Mouse (Mus musculus) hindbrain, embryonic 15.5 days (tissue): Measurements from ENCODE around the gene Kif19a. TPM values are rescaled to one million over a fixed set of nuclear protein-coding genes. Genes with fewer than 3 reads are reported as not detected.

Source experiments
- ATAC-seq: fragments of 200-750 bp; cut with Nextera tagmentation; 2 replicates; pipeline ENCODE4 v1.8.0; 2017; ENCODE audit warnings: low read depth, moderate number of reproducible peaks, moderate TSS enrichment; ENCODE audit not compliant: low FRiP score
- H3K27ac ChIP-seq: fragments of 300-500 bp; sonication (generic); replicated peaks from 2 replicates; pipeline ENCODE4 v1.5.1; 2015; ENCODE audit warnings: mild to moderate bottlenecking, inconsistent platforms
- H3K27me3 ChIP-seq: fragments of 300-500 bp; sonication (generic); 2 replicates; pipeline ENCODE4 v1.6.1; 2015; ENCODE audit warnings: control low read depth, inconsistent platforms
- H3K36me3 ChIP-seq: fragments of 300-500 bp; sonication (generic); 2 replicates; pipeline ENCODE4 v1.6.1; 2015; ENCODE audit warnings: control low read depth, inconsistent platforms
- H3K4me1 ChIP-seq: fragments of 300-500 bp; sonication (generic); replicated peaks from 2 replicates; pipeline ENCODE4 v1.6.1; 2015; ENCODE audit warnings: control low read depth, inconsistent platforms
- H3K4me2 ChIP-seq: fragments of 300-500 bp; sonication (generic); 2 replicates; pipeline ENCODE4 v1.6.1; 2015; ENCODE audit warnings: moderate library complexity, mild to moderate bottlenecking, inconsistent platforms
- H3K4me3 ChIP-seq: fragments of 300-500 bp; sonication (generic); 2 replicates; pipeline ENCODE4 v1.5.1; 2015; ENCODE audit warnings: mild to moderate bottlenecking, inconsistent platforms
- H3K9ac ChIP-seq: fragments of 300-500 bp; sonication (generic); 2 replicates; pipeline ENCODE4 v1.6.1; 2015; ENCODE audit warnings: inconsistent platforms
- H3K9me3 ChIP-seq: fragments of 300-500 bp; sonication (generic); 2 replicates; pipeline ENCODE4 v1.6.1; 2016; ENCODE audit warnings: control low read depth, inconsistent platforms
- WGBS: fragments of 180-500 bp; shearing (Covaris S2); methylation state at CpG from one replicate; pipeline ENCODE4 v1.1.7; 2015; 5-methylcytosine and 5-hydroxymethylcytosine counted together
- polyA plus RNA-seq: library from polyadenylated mRNA; unstranded; fragments of >200 nt; fragmentation: Nextera tagmentation; extraction: Ambion mirVana; gene quantifications from 2 replicates; pipeline ENCODE4 v1.2.1, GENCODE M21; 2015

Kif19a gene
- polyA plus RNA-seq, 1 experiment from 2014 or later = 0.51 TPM

- Histone ChIP-seq H3K9me3 (no peaks in the 10 kb centered on the region), H3K4me1 (peaks cover 17% of the 10 kb centered on the region), H3K4me2 (no peak overlapping the region), H3K36me3 (no peaks in the 10 kb centered on the region), H3K9ac (no peak overlapping the region), H3K4me3 (no peak overlapping the region), H3K27ac (no peak overlapping the region), H3K27me3 (no peaks in the 10 kb centered on the region)
- ATAC-seq = no peak
- 87% methylated on average over 22 of the region's 22 CpGs for WGBS
Observed at GRCm38 (mm10) chr11:114732890-114733289, 32.3 kb upstream of the Kif19a start.

DNA sequence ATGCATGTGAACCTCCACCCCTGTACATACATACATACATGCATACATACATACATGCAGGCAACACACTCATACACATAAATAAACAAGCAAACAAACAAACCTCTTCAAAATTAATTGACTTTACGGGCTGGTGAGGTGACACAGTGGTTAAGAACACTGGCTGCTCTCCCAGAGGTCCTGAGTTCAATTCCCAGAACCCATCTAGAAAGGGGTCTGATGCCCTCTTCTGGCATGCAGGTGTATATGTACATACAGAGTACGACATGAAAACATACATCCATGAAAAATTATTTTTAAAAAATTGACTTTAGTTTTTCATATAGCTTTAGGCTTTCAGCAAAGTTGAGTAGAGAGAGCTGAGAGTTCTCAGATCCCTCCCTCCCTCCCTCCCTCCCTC lies 29.1 kb upstream of the Kif19a start:
- H3K9ac ChIP-seq = no peak overlapping the region
- no peaks in the 10 kb centered on the region for H3K27me3 ChIP-seq
- H3K27ac ChIP-seq = no peak overlapping the region
- WGBS = 80% methylated on average over 2 of the region's 2 CpGs
- H3K4me3 ChIP-seq = no peak overlapping the region
- H3K9me3 ChIP-seq = no peaks in the 10 kb centered on the region
- H3K4me2 ChIP-seq = no peak overlapping the region
- H3K4me1 ChIP-seq = peaks cover 8% of the 10 kb centered on the region
- no peaks in the 10 kb centered on the region for H3K36me3 ChIP-seq
- no peak for ATAC-seq

DNA sequence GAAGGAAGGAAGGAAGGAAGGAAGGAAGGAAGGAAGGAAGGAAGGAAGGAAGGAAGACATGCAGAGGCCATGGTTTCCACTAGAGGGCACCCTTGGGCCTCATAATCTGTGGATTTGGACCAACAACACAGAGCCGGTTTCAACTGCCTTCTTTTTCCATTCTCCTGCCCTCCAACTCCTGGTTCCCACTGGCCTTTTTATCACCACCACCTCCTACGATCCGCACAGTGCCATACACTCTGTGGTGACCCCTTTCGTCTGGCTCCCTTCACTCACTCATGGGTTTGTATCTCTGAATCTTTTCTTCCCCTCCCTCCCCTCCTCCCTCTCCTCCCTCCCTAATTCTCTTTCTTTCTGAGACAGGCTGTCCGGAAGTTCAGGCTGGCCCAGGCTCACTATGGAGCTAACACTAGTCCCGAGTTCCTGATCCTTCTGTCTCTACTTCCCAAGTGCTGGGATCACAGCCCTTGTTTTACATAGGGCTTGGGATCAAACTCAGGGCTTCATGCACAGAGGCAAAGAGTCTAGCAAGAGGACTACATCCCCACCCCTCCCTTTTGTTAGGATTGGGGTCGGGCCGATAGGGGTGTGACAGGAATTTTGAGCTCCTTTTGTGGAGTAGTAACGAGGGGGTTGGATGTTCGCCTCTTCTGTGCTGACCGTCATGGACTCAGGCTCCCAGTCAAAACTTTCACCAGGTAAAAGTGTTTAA lies 28.1 kb upstream of the Kif19a start:
- Histone ChIP-seq H3K27ac (no peak overlapping the region), H3K9me3 (no peaks in the 10 kb centered on the region), H3K36me3 (no peaks in the 10 kb centered on the region), H3K4me2 (peak overlapping the region; percentile 28; the same call in 1 of the 2 replicates), H3K9ac (no peak overlapping the region), H3K4me1 (peaks cover 15% of the 10 kb centered on the region), H3K4me3 (no peak overlapping the region), H3K27me3 (no peaks in the 10 kb centered on the region)
- WGBS = 23% methylated on average over 11 of the region's 11 CpGs
- no peak for ATAC-seq

GRCm38 (mm10) chr11:114740598-114740997 lies 24.6 kb upstream of the Kif19a start:
- no peak for ATAC-seq
- Histone ChIP-seq H3K36me3 (no peaks in the 10 kb centered on the region), H3K9ac (no peak overlapping the region), H3K4me2 (no peak overlapping the region), H3K27ac (no peak overlapping the region), H3K4me3 (no peak overlapping the region), H3K4me1 (peaks cover 18% of the 10 kb centered on the region), H3K27me3 (no peaks in the 10 kb centered on the region), H3K9me3 (no peaks in the 10 kb centered on the region)
- WGBS = 28% methylated on average over 10 of the region's 10 CpGs

DNA sequence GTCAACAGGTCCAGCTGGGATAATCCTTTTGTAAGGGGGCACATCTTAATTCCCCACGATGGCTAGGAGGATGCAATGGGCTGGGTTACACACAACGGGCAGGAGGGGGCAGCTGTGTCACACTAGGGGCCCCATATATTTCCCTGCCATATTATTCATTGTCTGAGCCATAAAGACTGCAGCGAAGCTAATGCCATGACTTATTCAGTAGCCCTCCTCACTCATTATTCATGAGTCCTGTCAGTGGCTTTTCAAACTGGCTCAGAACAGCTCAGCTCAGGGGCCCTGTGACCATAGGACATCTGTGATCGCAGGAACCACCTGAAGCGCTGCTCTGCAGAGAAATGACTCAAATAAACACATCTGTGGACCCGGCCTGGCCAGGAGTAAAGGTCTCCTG lies 23.7 kb upstream of the Kif19a start:
- no peak for ATAC-seq
- H3K4me3 ChIP-seq = no peak overlapping the region
- H3K27ac ChIP-seq = no peak overlapping the region
- H3K36me3 ChIP-seq = no peaks in the 10 kb centered on the region
- no peaks in the 10 kb centered on the region for H3K9me3 ChIP-seq
- WGBS = 8% methylated on average over 6 of the region's 6 CpGs
- H3K9ac ChIP-seq = no peak overlapping the region
- H3K4me2 ChIP-seq = no peak overlapping the region
- H3K27me3 ChIP-seq = no peaks in the 10 kb centered on the region
- peaks cover 18% of the 10 kb centered on the region for H3K4me1 ChIP-seq

DNA sequence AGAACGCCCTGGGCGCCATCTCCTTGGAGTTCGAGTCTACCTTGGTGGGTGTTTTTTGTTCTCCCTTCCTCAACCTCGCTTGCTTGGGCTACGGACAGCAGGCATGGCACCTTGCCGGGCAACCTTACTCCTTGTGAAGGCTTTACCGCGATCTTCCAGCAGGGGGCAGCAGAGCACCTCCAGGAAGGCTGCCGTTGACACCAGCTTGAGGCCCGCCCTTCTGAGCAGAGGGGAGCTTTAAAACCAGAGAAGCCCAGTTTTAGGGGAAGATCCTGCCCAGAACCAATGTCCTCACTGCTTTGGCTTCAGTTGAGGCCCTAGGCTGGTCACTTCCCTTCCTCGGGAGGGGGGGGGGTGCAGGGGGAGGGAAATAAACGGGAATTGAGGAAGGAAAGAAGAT lies 20.1 kb upstream of the Kif19a start:
- Histone ChIP-seq H3K27ac (no peak overlapping the region), H3K9ac (0 out of 2 replicates have a peak overlapping the region, but pooled peaks have one; percentile 36), H3K27me3 (no peaks in the 10 kb centered on the region), H3K4me2 (peak overlapping the region; percentile 59), H3K36me3 (no peaks in the 10 kb centered on the region), H3K4me1 (peaks cover 18% of the 10 kb centered on the region), H3K4me3 (no peak overlapping the region), H3K9me3 (no peaks in the 10 kb centered on the region)
- ATAC-seq = peak; percentile 86
- 2% methylated on average over 12 of the region's 12 CpGs for WGBS

- H3K36me3 ChIP-seq = no peaks in the 10 kb centered on the region
- H3K4me3 ChIP-seq = no peak overlapping the region
- no peak overlapping the region for H3K9ac ChIP-seq
- H3K4me1 ChIP-seq = 0 out of 2 replicates have a peak, but pooled peaks cover 3% of the 10 kb centered on the region
- WGBS = 77% methylated on average over 12 of the region's 12 CpGs
- H3K4me2 ChIP-seq = no peak overlapping the region
- ATAC-seq = no peak
- H3K27me3 ChIP-seq = no peaks in the 10 kb centered on the region
- H3K27ac ChIP-seq = no peak overlapping the region
- H3K9me3 ChIP-seq = no peaks in the 10 kb centered on the region
Observed at GRCm38 (mm10) chr11:114747564-114748138, 17.5 kb upstream of the Kif19a start.

DNA sequence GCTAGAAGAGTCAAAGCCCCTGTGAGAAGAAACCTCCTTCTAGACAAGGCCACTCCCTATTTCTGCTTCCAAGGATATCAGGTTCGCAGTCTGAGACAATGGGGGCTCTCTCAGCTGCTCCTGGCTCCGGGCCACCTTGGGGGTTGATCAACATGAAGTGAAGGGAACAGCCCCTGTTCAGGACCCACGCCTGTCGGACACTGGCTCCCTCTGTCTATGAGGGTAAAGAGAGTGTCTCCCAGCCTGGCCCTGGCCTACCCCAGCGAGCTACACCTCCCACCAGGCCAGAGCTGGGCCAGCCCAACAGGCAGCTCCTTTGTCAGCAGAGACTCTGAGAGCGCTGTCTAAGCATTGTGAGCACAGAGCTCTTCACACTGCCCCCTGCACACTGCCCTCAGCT lies 4.7 kb downstream of the Kif19a start:
- no peak for ATAC-seq
- no peak overlapping the region for H3K4me2 ChIP-seq
- H3K4me1 ChIP-seq = peaks cover 9% of the 10 kb centered on the region
- WGBS = 31% methylated on average over 6 of the region's 6 CpGs
- H3K9ac ChIP-seq = no peak overlapping the region
- H3K9me3 ChIP-seq = no peaks in the 10 kb centered on the region
- peaks cover 19% of the 10 kb centered on the region for H3K27me3 ChIP-seq
- no peaks in the 10 kb centered on the region for H3K36me3 ChIP-seq
- H3K27ac ChIP-seq = no peak overlapping the region
- H3K4me3 ChIP-seq = no peak overlapping the region

DNA sequence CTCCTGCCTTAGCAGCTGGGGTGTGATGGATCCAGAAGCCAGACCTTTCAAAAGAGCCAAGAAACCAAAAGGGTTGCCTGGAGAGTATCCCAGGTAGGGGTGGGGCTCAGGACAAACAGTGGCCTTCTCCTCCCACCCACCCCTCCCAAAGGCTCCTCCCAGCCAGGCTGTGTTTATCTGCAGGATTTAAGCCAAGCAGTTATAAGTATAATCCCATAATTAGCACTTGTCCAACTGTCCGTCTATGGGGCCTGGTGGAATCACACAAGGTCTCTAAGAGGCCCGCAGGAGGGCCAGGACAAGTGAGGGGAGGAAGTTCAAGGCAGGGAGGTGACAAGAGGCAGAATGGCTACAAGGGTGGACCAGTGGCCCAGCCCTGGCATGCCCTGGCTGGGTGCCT lies 6.7 kb downstream of the Kif19a start:
- ATAC-seq = no peak

DNA sequence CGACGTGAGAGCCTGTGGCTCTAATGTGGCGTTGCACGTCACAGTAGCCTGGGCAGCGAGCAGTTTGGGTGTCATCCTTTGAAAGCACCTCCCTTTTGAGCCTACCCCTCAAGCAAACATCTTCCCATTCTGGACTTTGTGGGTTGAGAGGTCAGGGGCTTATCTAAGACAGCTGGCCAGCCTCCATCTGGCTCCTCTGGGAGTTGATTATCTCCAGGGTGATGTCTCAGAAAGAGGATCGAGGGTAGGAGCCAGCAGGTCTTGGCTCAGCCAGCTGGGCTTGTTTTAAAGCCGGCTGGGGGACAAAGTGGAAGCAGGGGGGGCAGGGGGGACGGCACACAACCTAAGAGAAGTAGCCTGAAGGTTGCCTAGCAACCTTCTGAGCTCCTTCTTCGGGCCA lies 14.9 kb downstream of the Kif19a start:
- Histone ChIP-seq H3K27ac (no peak overlapping the region), H3K4me2 (no peak overlapping the region), H3K4me3 (no peak overlapping the region), H3K9ac (no peak overlapping the region), H3K27me3 (peaks cover 4% of the 10 kb centered on the region; the same call in 1 of the 2 replicates), H3K4me1 (peaks cover 9% of the 10 kb centered on the region), H3K36me3 (no peaks in the 10 kb centered on the region), H3K9me3 (no peaks in the 10 kb centered on the region)
- no peak for ATAC-seq
- WGBS = 36% methylated on average over 9 of the region's 9 CpGs

More for the DNA sequence above, 6.7 kb downstream of the Kif19a start:
- Histone ChIP-seq H3K27ac (no peak overlapping the region), H3K4me3 (no peak overlapping the region), H3K9me3 (no peaks in the 10 kb centered on the region), H3K9ac (no peak overlapping the region), H3K36me3 (no peaks in the 10 kb centered on the region), H3K27me3 (peaks cover 5% of the 10 kb centered on the region; the same call in 1 of the 2 replicates), H3K4me1 (no peaks in the 10 kb centered on the region), H3K4me2 (no peak overlapping the region)
- WGBS = 72% methylated on average over 2 of the region's 2 CpGs

DNA sequence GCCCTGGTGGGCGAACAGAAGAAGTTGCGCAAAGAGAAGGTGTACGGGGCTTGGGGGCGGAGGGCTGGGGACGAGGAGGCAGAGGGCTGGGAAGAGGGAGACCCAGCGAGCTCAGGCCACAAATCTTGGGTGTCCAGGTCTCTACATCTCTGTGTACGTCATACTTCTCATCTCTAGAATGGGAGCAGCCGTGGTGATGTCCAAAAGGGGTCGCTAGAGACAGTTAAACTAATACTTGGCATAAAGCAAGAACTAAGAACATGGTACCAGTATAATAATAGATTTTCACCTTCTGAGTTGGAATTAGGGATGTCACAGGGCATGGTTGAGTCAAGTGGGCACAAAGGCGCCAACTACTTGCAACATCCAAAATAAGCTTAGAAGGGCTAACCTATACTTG lies 20.7 kb downstream of the Kif19a start:
- 61% methylated on average over 10 of the region's 10 CpGs for WGBS
- peak overlapping the region; percentile 23 for H3K27ac ChIP-seq
- peak overlapping the region; percentile 63 for H3K4me2 ChIP-seq
- H3K9ac ChIP-seq = 0 out of 2 replicates have a peak overlapping the region, but pooled peaks have one; percentile 30
- H3K36me3 ChIP-seq = no peaks in the 10 kb centered on the region
- H3K27me3 ChIP-seq = peaks cover 20% of the 10 kb centered on the region
- 0 out of 2 replicates have a peak, but pooled peaks have one; percentile 2 for ATAC-seq
- H3K4me3 ChIP-seq = peak overlapping the region; percentile 32
- H3K4me1 ChIP-seq = peaks cover 16% of the 10 kb centered on the region
- H3K9me3 ChIP-seq = no peaks in the 10 kb centered on the region

- peak overlapping the region; percentile 23 for H3K27ac ChIP-seq
- no peaks in the 10 kb centered on the region for H3K9me3 ChIP-seq
Observed at GRCm38 (mm10) chr11:114786326-114786725, 21.1 kb downstream of the Kif19a start.

More at GRCm38 (mm10) chr11:114786326-114786725, 21.1 kb downstream of the Kif19a start:
- Histone ChIP-seq H3K4me1 (peaks cover 21% of the 10 kb centered on the region), H3K9ac (0 out of 2 replicates have a peak overlapping the region, but pooled peaks have one; percentile 30), H3K36me3 (no peaks in the 10 kb centered on the region), H3K4me3 (peak overlapping the region; percentile 32), H3K4me2 (peak overlapping the region; percentile 63), H3K27me3 (peaks cover 20% of the 10 kb centered on the region)
- WGBS = under 1% methylated on average over 43 of the region's 43 CpGs
- peak; percentile 46; the same call in 1 of the 2 replicates for ATAC-seq
